Comparison of ENCODE assay signal across 12 mouse cellular contexts in the genomic region with DNA sequence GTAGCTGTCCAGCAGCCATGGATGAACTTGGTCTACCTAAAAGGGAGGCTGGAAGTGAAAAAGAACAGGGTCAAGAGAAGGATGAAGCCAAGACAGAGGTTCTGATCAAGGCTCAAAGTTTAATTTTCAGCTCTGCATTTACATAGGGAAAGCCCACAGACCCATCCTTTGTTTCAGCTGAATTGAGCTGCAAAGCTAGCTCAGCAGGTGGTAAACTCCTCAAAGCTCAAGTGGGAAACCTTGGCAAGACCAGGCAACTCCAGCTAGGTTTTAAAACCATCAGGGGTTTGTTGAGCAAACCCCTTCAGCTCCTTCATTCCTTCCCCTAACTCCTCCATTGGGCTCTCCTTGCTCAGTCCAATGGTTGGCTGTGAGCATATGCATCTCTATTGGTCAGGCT.
"Had no signal": no experiment of that assay in that cellular context is flagged by ENCODE, and none has a peak within 500 bp of the region (broad histone marks: within the 10 kb centered on the region; RNA-seq: fewer than 3 reads in every experiment).

No protein-coding gene starts in this region.

- DNase-seq: left cerebral cortex, postnatal 4 days; liver; liver, embryonic 13.5 days; liver, postnatal 0 days; lung, adult 18-20 months; lung, adult 2 months; lung, embryonic 14.5 days; lung, postnatal 10 days; lung, postnatal 14 days; lung, postnatal 36 days; lung, postnatal 4 days; midbrain, embryonic 14.5 days had no signal
